Mouse (Mus musculus) kidney, adult 18-20 months (tissue): ENCODE results near the gene Havcr1.
"Not testable (repeated sequence)": the region's sequence is repeated elsewhere in the genome, so short reads cannot be mapped to it uniquely, and the experiment has no call there.

Source experiments
- DNase-seq: peaks from one replicate; pipeline ENCODE4 v3.0.0; 2021

Gene Havcr1

GRCm38 (mm10) chr11:46735076-46735475 lies at the start of gene Havcr1:
Havcr1 (plus strand) TSS chr11:46735080.
- DNase-seq: not testable (repeated sequence)

- no peak for DNase-seq
These were observed 44.7 kb upstream of the Havcr1 start for GRCm38 (mm10) chr11:46690136-46690535.

- not testable (repeated sequence) for DNase-seq
These were observed 39.0 kb upstream of the Havcr1 start for GRCm38 (mm10) chr11:46695849-46696248.

- DNase-seq: no peak
These were observed 37.2 kb upstream of the Havcr1 start for GRCm38 (mm10) chr11:46697433-46698277.

GRCm38 (mm10) chr11:46698278-46698655 lies 36.6 kb upstream of the Havcr1 start:
- no peak for DNase-seq

GRCm38 (mm10) chr11:46698830-46699229 lies 36.0 kb upstream of the Havcr1 start:
- DNase-seq: no peak

- no peak for DNase-seq
These were observed 28.1 kb upstream of the Havcr1 start, which contains the start of gene Timd2 for GRCm38 (mm10) chr11:46706664-46707356. Timd2 (minus strand) TSS chr11:46707061.

GRCm38 (mm10) chr11:46731541-46732070 lies 3.3 kb upstream of the Havcr1 start:
- no peak for DNase-seq

GRCm38 (mm10) chr11:46733242-46733789 lies 1.6 kb upstream of the Havcr1 start:
- DNase-seq: no peak

- no peak for DNase-seq
These were observed 263 bp upstream of the Havcr1 start for GRCm38 (mm10) chr11:46734617-46735016.

- no peak for DNase-seq
These were observed 4.6 kb downstream of the Havcr1 start for GRCm38 (mm10) chr11:46739501-46739900.

GRCm38 (mm10) chr11:46740886-46741285 lies 6.0 kb downstream of the Havcr1 start:
- DNase-seq: no peak

- no peak for DNase-seq
These were observed 6.8 kb downstream of the Havcr1 start for GRCm38 (mm10) chr11:46741716-46742115.

- no peak for DNase-seq
These were observed 13.1 kb downstream of the Havcr1 start for GRCm38 (mm10) chr11:46747996-46748395.

- DNase-seq: no peak
These were observed 18.8 kb downstream of the Havcr1 start for GRCm38 (mm10) chr11:46753662-46754061.

GRCm38 (mm10) chr11:46754669-46755068 lies 19.8 kb downstream of the Havcr1 start:
- DNase-seq: no peak

- DNase-seq: not testable (repeated sequence)
These were observed 20.8 kb downstream of the Havcr1 start for GRCm38 (mm10) chr11:46755714-46756113.

- no peak for DNase-seq
These were observed 42.0 kb downstream of the Havcr1 start for GRCm38 (mm10) chr11:46776879-46777278.

GRCm38 (mm10) chr11:46779811-46780210 lies 44.9 kb downstream of the Havcr1 start:
- no peak for DNase-seq

GRCm38 (mm10) chr11:46804440-46804839 lies 69.6 kb downstream of the Havcr1 start:
- no peak for DNase-seq

GRCm38 (mm10) chr11:46810511-46810910 lies 75.6 kb downstream of the Havcr1 start, which contains the start of gene Timd4:
Timd4 (plus strand) TSS chr11:46810800.
- no peak for DNase-seq

- no peak for DNase-seq
These were observed 82.8 kb downstream of the Havcr1 start for GRCm38 (mm10) chr11:46817692-46818091.

GRCm38 (mm10) chr11:46819930-46820329 lies 85.0 kb downstream of the Havcr1 start:
- DNase-seq: no peak
